Mouse (Mus musculus) liver, embryonic 12.5 days (tissue): ENCODE data around the gene Rab11fip3. TPM values are rescaled to one million over a fixed set of nuclear protein-coding genes. Genes with fewer than 3 reads are reported as not detected.

Source experiments
- ATAC-seq: fragments of 200-750 bp; cut with Nextera tagmentation; 2 replicates; pipeline ENCODE4 v1.8.0; 2017; ENCODE audit warnings: moderate number of reproducible peaks, mild to moderate bottlenecking, moderate library complexity
- H3K27ac ChIP-seq: fragments of 300-500 bp; sonication (generic); 2 replicates; pipeline ENCODE4 v1.5.1; 2016; ENCODE audit warnings: mild to moderate bottlenecking
- H3K27me3 ChIP-seq: fragments of 300-500 bp; sonication (generic); replicated peaks from 2 replicates; pipeline ENCODE4 v1.6.1; 2016; ENCODE audit warnings: mild to moderate bottlenecking, moderate library complexity
- H3K36me3 ChIP-seq: fragments of 300-500 bp; sonication (generic); 2 replicates; pipeline ENCODE4 v1.6.1; 2016; ENCODE audit warnings: mild to moderate bottlenecking, moderate library complexity
- H3K4me1 ChIP-seq: fragments of 300-500 bp; sonication (generic); 2 replicates; pipeline ENCODE4 v1.6.1; 2016
- H3K4me2 ChIP-seq: fragments of 300-500 bp; sonication (generic); 2 replicates; pipeline ENCODE4 v1.6.1; 2016; ENCODE audit warnings: mild to moderate bottlenecking, moderate library complexity
- H3K4me3 ChIP-seq: fragments of 300-500 bp; sonication (generic); 2 replicates; pipeline ENCODE4 v1.5.1; 2016; ENCODE audit warnings: mild to moderate bottlenecking, moderate library complexity
- H3K9ac ChIP-seq: fragments of 300-500 bp; sonication (generic); 2 replicates; pipeline ENCODE4 v1.6.1; 2016; ENCODE audit warnings: mild to moderate bottlenecking, moderate library complexity
- H3K9me3 ChIP-seq: fragments of 300-500 bp; sonication (generic); replicated peaks from 2 replicates; pipeline ENCODE4 v1.6.1; 2016; ENCODE audit warnings: mild to moderate bottlenecking, moderate library complexity
- WGBS: fragments of 180-500 bp; shearing (Covaris S2); methylation state at CpG from one replicate; pipeline ENCODE4 v1.1.7; 2016; ENCODE audit not compliant: insufficient replicate concordance; 5-methylcytosine and 5-hydroxymethylcytosine counted together
- polyA plus RNA-seq: library from polyadenylated mRNA; unstranded; fragments of >200 nt; fragmentation: Nextera tagmentation; extraction: Ambion mirVana; gene quantifications from 2 replicates; pipeline ENCODE4 v1.2.1, GENCODE M21; 2016

Rab11fip3 gene
- polyA plus RNA-seq, 1 experiment from 2014 or later = 4.2 TPM

- Histone ChIP-seq H3K9ac (peak overlapping the region; percentile 99), H3K27me3 (peaks cover 37% of the 10 kb centered on the region), H3K27ac (peak overlapping the region; percentile 99), H3K4me2 (peak overlapping the region; percentile 81), H3K36me3 (no peaks in the 10 kb centered on the region), H3K4me1 (peaks cover 81% of the 10 kb centered on the region), H3K4me3 (peak overlapping the region; percentile 10; the same call in 1 of the 2 replicates), H3K9me3 (no peaks in the 10 kb centered on the region)
- ATAC-seq = no peak
- 76% methylated on average over 8 of the region's 8 CpGs for WGBS
Observed at GRCm38 (mm10) chr17:25948051-25948450, 121.3 kb downstream of the Rab11fip3 start.

- Histone ChIP-seq H3K9me3 (no peaks in the 10 kb centered on the region), H3K4me3 (peak overlapping the region; percentile 10; the same call in 1 of the 2 replicates), H3K27ac (peak overlapping the region; percentile 99), H3K4me1 (peaks cover 81% of the 10 kb centered on the region), H3K27me3 (peaks cover 32% of the 10 kb centered on the region), H3K9ac (peak overlapping the region; percentile 99), H3K4me2 (peak overlapping the region; percentile 81), H3K36me3 (no peaks in the 10 kb centered on the region)
- ATAC-seq = no peak
- 69% methylated on average over 4 of the region's 4 CpGs for WGBS
Observed at GRCm38 (mm10) chr17:25947576-25947975, 121.8 kb downstream of the Rab11fip3 start.

GRCm38 (mm10) chr17:25946891-25947290 lies 122.5 kb downstream of the Rab11fip3 start:
- Histone ChIP-seq H3K27me3 (peaks cover 25% of the 10 kb centered on the region), H3K4me2 (peak overlapping the region; percentile 81), H3K36me3 (no peaks in the 10 kb centered on the region), H3K4me3 (peak overlapping the region; percentile 14; the same call in 1 of the 2 replicates), H3K9ac (peak overlapping the region; percentile 99), H3K9me3 (no peaks in the 10 kb centered on the region), H3K27ac (peak overlapping the region; percentile 99), H3K4me1 (peaks cover 74% of the 10 kb centered on the region)
- no peak for ATAC-seq
- 68% methylated on average over 8 of the region's 8 CpGs for WGBS

GRCm38 (mm10) chr17:25946349-25946748 lies 123.0 kb downstream of the Rab11fip3 start:
- peak overlapping the region; percentile 99 for H3K27ac ChIP-seq
- H3K9ac ChIP-seq = peak overlapping the region; percentile 99
- H3K4me3 ChIP-seq = peak overlapping the region; percentile 14; the same call in 1 of the 2 replicates
- H3K27me3 ChIP-seq = peaks cover 20% of the 10 kb centered on the region
- 41% methylated on average over 7 of the region's 7 CpGs for WGBS
- ATAC-seq = peak; percentile 51
- peaks cover 69% of the 10 kb centered on the region for H3K4me1 ChIP-seq
- H3K4me2 ChIP-seq = peak overlapping the region; percentile 81
- H3K36me3 ChIP-seq = no peaks in the 10 kb centered on the region
- H3K9me3 ChIP-seq = no peaks in the 10 kb centered on the region

GRCm38 (mm10) chr17:25945517-25946155 lies 123.7 kb downstream of the Rab11fip3 start:
- Histone ChIP-seq H3K9ac (peak overlapping the region; percentile 99), H3K36me3 (peaks cover 5% of the 10 kb centered on the region), H3K27ac (peak overlapping the region; percentile 99), H3K4me3 (no peak overlapping the region), H3K27me3 (peaks cover 13% of the 10 kb centered on the region), H3K4me2 (peak overlapping the region; percentile 81), H3K9me3 (no peaks in the 10 kb centered on the region), H3K4me1 (peaks cover 66% of the 10 kb centered on the region)
- 72% methylated on average over 9 of the region's 9 CpGs for WGBS
- no peak for ATAC-seq

GRCm38 (mm10) chr17:25944366-25945163 lies 124.8 kb downstream of the Rab11fip3 start, which contains the start of the genes Pigq and Nhlrc4:
Gene Pigq, minus strand, starts transcription at chr17:25944936.
Gene Nhlrc4, minus strand, starts transcription at chr17:25944961.
- Histone ChIP-seq H3K4me3 (peak within 1 kb of the TSS; percentile 93), H3K4me2 (peak within 1 kb of the TSS; percentile 81), H3K27me3 (peaks cover 2% of the 10 kb centered on the region), H3K9me3 (no peaks in the 10 kb centered on the region), H3K27ac (peak within 1 kb of the TSS; percentile 99), H3K36me3 (peaks cover 16% of the 10 kb centered on the region), H3K4me1 (peaks cover 72% of the 10 kb centered on the region), H3K9ac (peak within 1 kb of the TSS; percentile 99)
- ATAC-seq = peak; percentile 70
- 24% methylated on average over 6 of the region's 6 CpGs for WGBS

GRCm38 (mm10) chr17:25943769-25944168 lies 125.6 kb downstream of the Rab11fip3 start:
- peak overlapping the region; percentile 81 for H3K4me2 ChIP-seq

GRCm38 (mm10) chr17:25943221-25943620 lies 126.1 kb downstream of the Rab11fip3 start:
- Histone ChIP-seq H3K4me3 (peak overlapping the region; percentile 93), H3K9ac (peak overlapping the region; percentile 99)
- whole genome bisulfite sequencing = 30% methylated on average over 3 of the region's 3 CpGs

More at GRCm38 (mm10) chr17:25943769-25944168, 125.6 kb downstream of the Rab11fip3 start:
- ATAC-seq = no peak
- no peaks in the 10 kb centered on the region for H3K27me3 ChIP-seq
- WGBS = 71% methylated on average over 9 of the region's 9 CpGs
- peak overlapping the region; percentile 99 for H3K9ac ChIP-seq
- H3K4me1 ChIP-seq = peaks cover 79% of the 10 kb centered on the region
- H3K27ac ChIP-seq = peak overlapping the region; percentile 99
- peak overlapping the region; percentile 93 for H3K4me3 ChIP-seq
- no peaks in the 10 kb centered on the region for H3K9me3 ChIP-seq
- peaks cover 24% of the 10 kb centered on the region for H3K36me3 ChIP-seq

GRCm38 (mm10) chr17:25942597-25943151 lies 126.7 kb downstream of the Rab11fip3 start:
- H3K4me2 ChIP-seq = peak overlapping the region; percentile 81
- peaks cover 35% of the 10 kb centered on the region for H3K36me3 ChIP-seq
- H3K27ac ChIP-seq = peak overlapping the region; percentile 99
- peak overlapping the region; percentile 93 for H3K4me3 ChIP-seq
- peak; percentile 91 for ATAC-seq
- peaks cover 80% of the 10 kb centered on the region for H3K4me1 ChIP-seq
- peak overlapping the region; percentile 99 for H3K9ac ChIP-seq
- H3K9me3 ChIP-seq = no peaks in the 10 kb centered on the region
- H3K27me3 ChIP-seq = no peaks in the 10 kb centered on the region
- 21% methylated on average over 2 of the region's 2 CpGs for WGBS

More at GRCm38 (mm10) chr17:25943221-25943620, 126.1 kb downstream of the Rab11fip3 start:
- Histone ChIP-seq H3K9me3 (no peaks in the 10 kb centered on the region), H3K36me3 (peaks cover 29% of the 10 kb centered on the region), H3K4me1 (peaks cover 80% of the 10 kb centered on the region), H3K27ac (peak overlapping the region; percentile 99), H3K4me2 (peak overlapping the region; percentile 81), H3K27me3 (no peaks in the 10 kb centered on the region)
- peak; percentile 25 for ATAC-seq

GRCm38 (mm10) chr17:25941511-25942241 lies 127.7 kb downstream of the Rab11fip3 start:
- Histone ChIP-seq H3K27me3 (no peaks in the 10 kb centered on the region), H3K4me3 (peak overlapping the region; percentile 93), H3K36me3 (peaks cover 45% of the 10 kb centered on the region), H3K27ac (peak overlapping the region; percentile 99), H3K9me3 (no peaks in the 10 kb centered on the region), H3K4me2 (peak overlapping the region; percentile 81), H3K9ac (peak overlapping the region; percentile 99), H3K4me1 (peaks cover 80% of the 10 kb centered on the region)
- WGBS = 1% methylated on average over 54 of the region's 54 CpGs
- no peak for ATAC-seq
